Mouse (Mus musculus): ENCODE results near the gene Rabl3.

- no peak for TF ChIP-seq CTCF (IDR thresholded peaks at IDR 0.05; ENCODE audit: low read depth)
- no peak for TF ChIP-seq EP300 (IDR thresholded peaks at IDR 0.05; ENCODE audit: low read depth)
Observed at GRCm38 (mm10) chr16:37550981-37551380, 11.3 kb downstream of the Rabl3 start.
